Mouse (Mus musculus): ENCODE measurements at regions not wholly inside any gene's neighbourhood (a gene's known extent, or its start where the extent isn't known, plus 50 kb on each side); places are given as distances from the start of the nearest gene placed in this dataset.

GRCm38 (mm10) chr7:36324035-36324434, 373.9 kb upstream of the Tshz3 start:
- TF ChIP-seq CTCF (IDR thresholded peaks at IDR 0.05; ENCODE audit: extremely low read depth, insufficient read depth, low read length): no peak
- TF ChIP-seq POLR2A (IDR thresholded peaks at IDR 0.05; ENCODE audit: extremely low read depth, insufficient read depth, low read length): no peak
